Mouse (Mus musculus) stomach, embryonic 16.5 days (tissue): Measurements from ENCODE around the gene Kcna6. TPM values are rescaled to one million over a fixed set of nuclear protein-coding genes. Genes with fewer than 3 reads are reported as not detected.

Experiments used
- ATAC-seq: fragments of 200-750 bp; cut with Nextera tagmentation; 2 replicates; pipeline ENCODE4 v1.8.0; 2017; ENCODE audit warnings: moderate number of reproducible peaks, moderate TSS enrichment; ENCODE audit not compliant: insufficient read depth, low FRiP score
- H3K27ac ChIP-seq: fragments of 300-500 bp; sonication (generic); 2 replicates; pipeline ENCODE4 v1.5.1; 2014; ENCODE audit warnings: low read length
- H3K27me3 ChIP-seq: fragments of 300-500 bp; sonication (generic); 2 replicates; pipeline ENCODE4 v1.6.1; 2014; ENCODE audit warnings: low read length, control low read depth, mixed read lengths; ENCODE audit not compliant: control insufficient read depth, insufficient read depth
- H3K36me3 ChIP-seq: fragments of 300-500 bp; sonication (generic); 2 replicates; pipeline ENCODE4 v1.6.1; 2014; ENCODE audit warnings: low read length; ENCODE audit not compliant: control insufficient read depth, insufficient read depth
- H3K4me1 ChIP-seq: fragments of 300-500 bp; sonication (generic); 2 replicates; pipeline ENCODE4 v1.6.1; 2014; ENCODE audit warnings: low read length, control low read depth, mixed read lengths; ENCODE audit not compliant: control insufficient read depth, insufficient read depth
- H3K4me2 ChIP-seq: fragments of 300-500 bp; sonication (generic); 2 replicates; pipeline ENCODE4 v1.6.1; 2014; ENCODE audit warnings: low read depth, low read length, mixed read lengths
- H3K4me3 ChIP-seq: fragments of 300-500 bp; sonication (generic); replicated peaks from 2 replicates; pipeline ENCODE4 v1.5.1; 2014; ENCODE audit warnings: mild to moderate bottlenecking, low read length
- H3K9ac ChIP-seq: fragments of 300-500 bp; sonication (generic); 2 replicates; pipeline ENCODE4 v1.6.1; 2014; ENCODE audit warnings: low read length
- H3K9me3 ChIP-seq: fragments of 300-500 bp; sonication (generic); replicated peaks from 2 replicates; pipeline ENCODE4 v1.6.1; 2016; ENCODE audit warnings: low read length, control low read depth; ENCODE audit not compliant: control insufficient read depth
- WGBS: fragments of 180-500 bp; shearing (Covaris S2); extraction: QIAGEN DNeasy Blood & Tissue Kit; methylation state at CpG from one replicate; pipeline ENCODE4 v1.1.7; 2014; 5-methylcytosine and 5-hydroxymethylcytosine counted together
- polyA plus RNA-seq: library from polyadenylated mRNA; unstranded; fragments of >200 nt; fragmentation: Nextera tagmentation; extraction: Ambion mirVana; gene quantifications from 2 replicates; pipeline ENCODE4 v1.2.1, GENCODE M21; 2015

Kcna6 gene
- polyA plus RNA-seq, 1 experiment from 2014 or later, result 3.5 TPM

DNA sequence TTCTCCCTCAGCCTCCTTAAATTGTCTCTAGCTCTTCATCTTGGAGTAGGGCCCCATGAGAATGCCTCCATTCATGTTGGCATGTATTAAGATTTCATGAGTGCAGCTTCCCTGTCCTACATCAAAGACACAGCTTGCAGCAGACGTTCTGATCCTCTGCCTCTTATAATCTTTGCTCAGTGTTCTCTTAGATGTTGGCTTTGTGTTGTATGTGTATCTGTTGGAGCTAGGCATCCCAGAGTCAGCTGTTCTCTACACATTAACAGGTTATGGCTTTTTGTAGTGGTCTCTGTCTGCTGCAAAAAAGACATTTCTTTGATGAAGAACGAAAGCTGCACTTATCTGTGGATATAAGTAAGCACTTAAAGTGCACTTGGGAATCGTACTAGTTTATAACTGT lies 75.9 kb downstream of the Kcna6 start:
- no peaks in the 10 kb centered on the region for H3K9me3 ChIP-seq
- ATAC-seq, result no peak
- no peaks in the 10 kb centered on the region for H3K36me3 ChIP-seq
- no peak overlapping the region for H3K27ac ChIP-seq
- 69% methylated on average over 3 of the region's 3 CpGs for WGBS
- no peak overlapping the region for H3K4me3 ChIP-seq
- no peak overlapping the region for H3K4me2 ChIP-seq
- H3K4me1 ChIP-seq, result no peaks in the 10 kb centered on the region
- H3K9ac ChIP-seq, result no peak overlapping the region
- no peaks in the 10 kb centered on the region for H3K27me3 ChIP-seq

Other genes with a start within 250 kb of the Kcna6 start
- 8.5 and 8.9 TPM in 2 replicates for gene Kcna5, start 205.3 kb downstream of the Kcna6 start, polyA plus RNA-seq
- 0.94 and 1.3 TPM in 2 replicates for gene Kcna1, start 94.3 kb downstream of the Kcna6 start, polyA plus RNA-seq
- gene Ndufa9, start 108.5 kb upstream of the Kcna6 start, polyA plus RNA-seq, result 226 and 234 TPM in 2 replicates
- gene Akap3, start 112.4 kb upstream of the Kcna6 start, polyA plus RNA-seq, result 0.04 TPM in 1 of 2 replicates, not detected in the other
- 0.22 TPM in 1 of 2 replicates, not detected in the other for gene Dyrk4, start 181.2 kb upstream of the Kcna6 start, polyA plus RNA-seq
- 42.5 and 50.0 TPM in 2 replicates for gene Rad51ap1, start 198.9 kb upstream of the Kcna6 start, polyA plus RNA-seq
- 16.9 and 17.0 TPM in 2 replicates for gene D6Wsu163e, start 199.3 kb upstream of the Kcna6 start, polyA plus RNA-seq